In the genomic region with DNA sequence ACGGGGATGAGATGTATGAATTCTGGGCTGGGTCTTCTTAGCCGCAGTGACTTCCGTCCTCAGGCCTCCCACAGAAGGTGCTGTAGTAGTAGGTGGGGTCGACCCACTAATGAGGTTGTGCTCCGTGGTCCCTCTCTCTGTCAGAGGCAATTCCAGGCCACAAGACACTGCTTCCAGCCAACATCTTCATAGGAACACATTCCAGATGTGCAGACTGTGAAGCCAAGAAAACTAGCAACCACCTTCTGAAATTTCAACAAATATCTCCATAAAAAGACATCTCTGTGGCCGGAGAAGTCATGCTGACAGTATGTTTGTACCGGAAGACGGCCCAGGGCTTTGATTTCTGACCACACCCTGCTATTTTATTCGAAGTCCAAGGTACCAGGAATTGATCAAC, we compare ENCODE assay signal across 20 mouse cellular contexts.
DNase-seq lines count a peak whose midpoint lies in the region; ATAC-seq and TF ChIP-seq lines count a peak whose summit lies in the region.
"Had no signal": no experiment of that assay in that cellular context is flagged by ENCODE, and none has a peak within 500 bp of the region (broad histone marks: within the 10 kb centered on the region; RNA-seq: fewer than 3 reads in every experiment).

No protein-coding gene starts in this region.

- no peaks in the 10 kb centered on the region for H3K27me3 ChIP-seq in limb, embryonic 14.5 days (ENCODE audit: control insufficient read depth, insufficient read depth, low read length)
- no peaks in the 10 kb centered on the region for H3K27me3 ChIP-seq in limb, embryonic 10.5 days (ENCODE audit: low read depth, poor library complexity, severe bottlenecking)
- no peaks in the 10 kb centered on the region for H3K27me3 ChIP-seq in embryonic facial prominence, embryonic 15.5 days
- H3K27me3 ChIP-seq: CH12.LX; forebrain, embryonic 12.5 days; heart, embryonic 13.5 days; hindbrain, embryonic 15.5 days had no signal

- 61% methylated on average over 9 of the region's 9 CpGs for WGBS in limb, embryonic 14.5 days
- WGBS in limb, embryonic 10.5 days = 90% methylated on average over 9 of the region's 9 CpGs
- 44% methylated on average over 9 of the region's 9 CpGs for WGBS in embryonic facial prominence, embryonic 15.5 days

- TF ChIP-seq POLR2A in limb, embryonic 14.5 days (IDR thresholded peaks at IDR 0.05; ENCODE audit: borderline replicate concordance, extremely low read depth, insufficient read depth, insufficient read length) = no peak

- peak overlapping the region; percentile 75 for H3K27ac ChIP-seq in gastrocnemius, adult 2 months
- no peak overlapping the region for H3K27ac ChIP-seq in limb, embryonic 14.5 days (replicated peaks; ENCODE audit: low read depth, low read length)
- H3K27ac ChIP-seq in limb, embryonic 10.5 days = no peak overlapping the region
- no peak overlapping the region for H3K27ac ChIP-seq in embryonic facial prominence, embryonic 15.5 days (replicated peaks)
- H3K27ac ChIP-seq: forebrain, embryonic 12.5 days; heart, adult 2 months; heart, embryonic 13.5 days; hindbrain, embryonic 15.5 days had no signal

- no peak for TF ChIP-seq CTCF in gastrocnemius, adult 2 months (IDR thresholded peaks at IDR 0.05)

- DNase-seq in gastrocnemius, adult 2 months = peak; percentile 43
- DNase-seq in gastrocnemius, postnatal 10 days = no peak
- DNase-seq in limb, embryonic 14.5 days (ENCODE audit: low spot score) = no peak
- no peak for DNase-seq in limb, embryonic 10.5 days (ENCODE audit: low spot score)
- DNase-seq in skeletal muscle tissue, adult 2 months (ENCODE audit: low read depth, low spot score) = peak; percentile 61
- no peak for DNase-seq in layer of hippocampus, adult 9-10 months (ENCODE audit: low spot score)
- DNase-seq: adrenal gland, adult 2 months; adrenal gland, postnatal 25 days; cerebellum, adult 18-20 months; cerebellum, adult 9-11 months; cerebellum, postnatal 36 days; heart, adult 2 months; heart, postnatal 36 days had no signal

- no peak overlapping the region for H3K4me3 ChIP-seq in gastrocnemius, adult 2 months
- H3K4me3 ChIP-seq in limb, embryonic 14.5 days (replicated peaks; ENCODE audit: low read length) = no peak overlapping the region
- no peak overlapping the region for H3K4me3 ChIP-seq in limb, embryonic 10.5 days
- no peak overlapping the region for H3K4me3 ChIP-seq in embryonic facial prominence, embryonic 15.5 days (replicated peaks)
- H3K4me3 ChIP-seq: forebrain, embryonic 12.5 days; heart, adult 2 months; heart, embryonic 13.5 days; hindbrain, embryonic 15.5 days had no signal

- H3K9me3 ChIP-seq in limb, embryonic 14.5 days (ENCODE audit: control insufficient read depth, low read length) = no peaks in the 10 kb centered on the region
- H3K9me3 ChIP-seq in limb, embryonic 10.5 days (replicated peaks) = no peaks in the 10 kb centered on the region
- H3K9me3 ChIP-seq in embryonic facial prominence, embryonic 15.5 days (replicated peaks) = no peaks in the 10 kb centered on the region
- H3K9me3 ChIP-seq: forebrain, embryonic 12.5 days; hindbrain, embryonic 15.5 days had no signal

- intact Hi-C loops in gastrocnemius, adult 2 months (cut with DNase I) = no loop called here

- ATAC-seq in limb, embryonic 14.5 days (ENCODE audit: low FRiP score, low read depth) = peak; percentile 44; the same call in 1 of the 2 replicates
- 0 out of 2 replicates have a peak, but pooled peaks have one; percentile 39 for ATAC-seq in embryonic facial prominence, embryonic 15.5 days (ENCODE audit: insufficient number of reproducible peaks, low FRiP score, low TSS enrichment, low read depth)
- ATAC-seq: forebrain, embryonic 16.5 days; intestine, embryonic 16.5 days had no signal

- no peak overlapping the region for H3K4me2 ChIP-seq in limb, embryonic 14.5 days (replicated peaks; ENCODE audit: low read depth, low read length, severe bottlenecking)
- no peak overlapping the region for H3K4me2 ChIP-seq in embryonic facial prominence, embryonic 15.5 days (replicated peaks)
- H3K4me2 ChIP-seq: forebrain, embryonic 12.5 days; heart, embryonic 13.5 days; hindbrain, embryonic 15.5 days had no signal

- H3K4me1 ChIP-seq in limb, embryonic 14.5 days (ENCODE audit: control insufficient read depth, insufficient read depth, low read length) = peaks cover 2% of the 10 kb centered on the region; the same call in 1 of the 2 replicates
- H3K4me1 ChIP-seq in limb, embryonic 10.5 days = 0 out of 2 replicates have a peak, but pooled peaks cover 3% of the 10 kb centered on the region
- H3K4me1 ChIP-seq in embryonic facial prominence, embryonic 15.5 days = no peaks in the 10 kb centered on the region
- H3K4me1 ChIP-seq: forebrain, embryonic 12.5 days; hindbrain, embryonic 15.5 days had no signal

- H3K36me3 ChIP-seq in limb, embryonic 14.5 days (ENCODE audit: control insufficient read depth, insufficient read depth, low read length) = no peaks in the 10 kb centered on the region
- no peaks in the 10 kb centered on the region for H3K36me3 ChIP-seq in limb, embryonic 10.5 days
- no peaks in the 10 kb centered on the region for H3K36me3 ChIP-seq in embryonic facial prominence, embryonic 15.5 days
- H3K36me3 ChIP-seq: forebrain, embryonic 12.5 days; hindbrain, embryonic 15.5 days had no signal

- no peak overlapping the region for H3K9ac ChIP-seq in limb, embryonic 14.5 days (ENCODE audit: low read depth, low read length, severe bottlenecking)
- no peak overlapping the region for H3K9ac ChIP-seq in embryonic facial prominence, embryonic 15.5 days
- H3K9ac ChIP-seq: forebrain, embryonic 12.5 days; heart, embryonic 13.5 days; hindbrain, embryonic 15.5 days had no signal

Comparison
In these comparisons a context has a peak if more than half of its experiments do, and no peak if none do; other contexts are left out.
1. DNase-seq: peak in gastrocnemius, adult 2 months (single experiment) and skeletal muscle tissue, adult 2 months (single experiment); none in gastrocnemius, postnatal 10 days (single experiment), limb, embryonic 14.5 days (single experiment), limb, embryonic 10.5 days (single experiment) and layer of hippocampus, adult 9-10 months (single experiment).